Mouse (Mus musculus) liver, embryonic 16.5 days (tissue): ENCODE results near the gene Masp2. TPM values are rescaled to one million over a fixed set of nuclear protein-coding genes. Genes with fewer than 3 reads are reported as not detected.

Experiments used
- ATAC-seq: fragments of 200-750 bp; cut with Nextera tagmentation; 2 replicates; pipeline ENCODE4 v1.8.0; 2017; ENCODE audit warnings: low read depth, mild to moderate bottlenecking, moderate number of reproducible peaks, moderate library complexity
- H3K27ac ChIP-seq: fragments of 300-500 bp; sonication (generic); 2 replicates; pipeline ENCODE4 v1.5.1; 2014; ENCODE audit warnings: mild to moderate bottlenecking, low read length
- H3K27me3 ChIP-seq: fragments of 300-500 bp; sonication (generic); 2 replicates; pipeline ENCODE4 v1.6.1; 2014; ENCODE audit warnings: low read depth, low read length, mixed read lengths; ENCODE audit not compliant: control insufficient read depth, insufficient read depth
- H3K36me3 ChIP-seq: fragments of 300-500 bp; sonication (generic); 2 replicates; pipeline ENCODE4 v1.6.1; 2014; ENCODE audit warnings: mild to moderate bottlenecking; ENCODE audit not compliant: control insufficient read depth, insufficient read depth
- H3K4me1 ChIP-seq: fragments of 300-500 bp; sonication (generic); 2 replicates; pipeline ENCODE4 v1.6.1; 2014; ENCODE audit warnings: low read depth, low read length, mixed read lengths; ENCODE audit not compliant: control insufficient read depth
- H3K4me2 ChIP-seq: fragments of 300-500 bp; sonication (generic); 2 replicates; pipeline ENCODE4 v1.6.1; 2014; ENCODE audit warnings: low read depth, low read length, mixed read lengths
- H3K4me3 ChIP-seq: fragments of 300-500 bp; sonication (generic); 2 replicates; pipeline ENCODE4 v1.5.1; 2014; ENCODE audit warnings: low read depth, mild to moderate bottlenecking, low read length
- H3K9ac ChIP-seq: fragments of 300-500 bp; sonication (generic); 2 replicates; pipeline ENCODE4 v1.6.1; 2014; ENCODE audit warnings: low read depth, low read length
- H3K9me3 ChIP-seq: fragments of 300-500 bp; sonication (generic); replicated peaks from 2 replicates; pipeline ENCODE4 v1.6.1; 2016; ENCODE audit warnings: low read length; ENCODE audit not compliant: control insufficient read depth
- WGBS: fragments of 180-500 bp; shearing (Covaris S2); extraction: QIAGEN DNeasy Blood & Tissue Kit; methylation state at CpG from one replicate; pipeline ENCODE4 v1.1.7; 2014; ENCODE audit not compliant: insufficient replicate concordance; 5-methylcytosine and 5-hydroxymethylcytosine counted together
- polyA plus RNA-seq: library from polyadenylated mRNA; unstranded; fragments of >200 nt; fragmentation: Nextera tagmentation; extraction: Ambion mirVana; gene quantifications from 2 replicates; pipeline ENCODE4 v1.2.1, GENCODE M21; 2015

Gene Masp2
- polyA plus RNA-seq, 1 experiment from 2014 or later: 65.9 TPM

GRCm38 (mm10) chr4:148638302-148638701, 35.9 kb downstream of the Masp2 start:
- 27% methylated on average over 9 of the region's 9 CpGs for WGBS
- ATAC-seq: no peak
- no peak overlapping the region for H3K4me2 ChIP-seq
- no peaks in the 10 kb centered on the region; the same call in 1 of the 2 replicates for H3K4me1 ChIP-seq
- no peaks in the 10 kb centered on the region for H3K9me3 ChIP-seq
- no peak overlapping the region for H3K4me3 ChIP-seq
- no peaks in the 10 kb centered on the region for H3K27me3 ChIP-seq
- H3K27ac ChIP-seq: no peak overlapping the region
- H3K36me3 ChIP-seq: no peaks in the 10 kb centered on the region
- H3K9ac ChIP-seq: no peak overlapping the region

- peaks cover 6% of the 10 kb centered on the region for H3K4me1 ChIP-seq
- no peaks in the 10 kb centered on the region for H3K27me3 ChIP-seq
- no peak overlapping the region for H3K4me3 ChIP-seq
- H3K27ac ChIP-seq: no peak overlapping the region
- no peaks in the 10 kb centered on the region for H3K36me3 ChIP-seq
- H3K9ac ChIP-seq: no peak overlapping the region
- 55% methylated on average over 2 of the region's 2 CpGs for whole genome bisulfite sequencing
- no peak overlapping the region for H3K4me2 ChIP-seq
- ATAC-seq: no peak
- H3K9me3 ChIP-seq: no peaks in the 10 kb centered on the region
Measured at GRCm38 (mm10) chr4:148639455-148639854, 37.1 kb downstream of the Masp2 start.

- Histone ChIP-seq H3K9ac (no peak overlapping the region), H3K4me2 (no peak overlapping the region), H3K4me1 (peaks cover 6% of the 10 kb centered on the region), H3K36me3 (no peaks in the 10 kb centered on the region), H3K27ac (no peak overlapping the region; the same call in 1 of the 2 replicates), H3K4me3 (no peak overlapping the region), H3K27me3 (no peaks in the 10 kb centered on the region), H3K9me3 (no peaks in the 10 kb centered on the region)
- 56% methylated on average over 5 of the region's 5 CpGs for WGBS
- ATAC-seq: peak; percentile 69
Measured at GRCm38 (mm10) chr4:148641121-148641520, 38.8 kb downstream of the Masp2 start.

GRCm38 (mm10) chr4:148643291-148644156, 41.2 kb downstream of the Masp2 start, which contains the start of gene Gm572:
TSS of gene Gm572 (plus strand) at chr4:148643317.
- Histone ChIP-seq H3K9ac (no peak within 1 kb of the TSS), H3K4me2 (peak within 1 kb of the TSS; percentile 40), H3K4me3 (0 out of 2 replicates have a peak within 1 kb of the TSS, but pooled peaks have one; percentile 14), H3K27ac (no peak within 1 kb of the TSS), H3K4me1 (peaks cover 6% of the 10 kb centered on the region), H3K9me3 (no peaks in the 10 kb centered on the region), H3K36me3 (no peaks in the 10 kb centered on the region), H3K27me3 (no peaks in the 10 kb centered on the region)
- ATAC-seq: peak; percentile 17; the same call in 1 of the 2 replicates
- WGBS: 37% methylated on average over 15 of the region's 15 CpGs

GRCm38 (mm10) chr4:148644157-148644511, 41.8 kb downstream of the Masp2 start:
- ATAC-seq: peak; percentile 26
- no peaks in the 10 kb centered on the region for H3K36me3 ChIP-seq
- 0 out of 2 replicates have a peak overlapping the region, but pooled peaks have one; percentile 14 for H3K4me3 ChIP-seq
- no peak overlapping the region for H3K9ac ChIP-seq
- peak overlapping the region; percentile 40 for H3K4me2 ChIP-seq
- H3K27ac ChIP-seq: no peak overlapping the region
- no peaks in the 10 kb centered on the region for H3K9me3 ChIP-seq
- H3K27me3 ChIP-seq: no peaks in the 10 kb centered on the region
- H3K4me1 ChIP-seq: peaks cover 6% of the 10 kb centered on the region
- WGBS: 3% methylated on average over 9 of the region's 9 CpGs

- H3K4me2 ChIP-seq: no peak overlapping the region
- WGBS: 61% methylated on average over 6 of the region's 6 CpGs
- H3K27me3 ChIP-seq: no peaks in the 10 kb centered on the region
- H3K36me3 ChIP-seq: no peaks in the 10 kb centered on the region
- ATAC-seq: no peak
- no peak overlapping the region for H3K4me3 ChIP-seq
- H3K9ac ChIP-seq: no peak overlapping the region
- H3K4me1 ChIP-seq: peaks cover 6% of the 10 kb centered on the region
- H3K27ac ChIP-seq: no peak overlapping the region
- H3K9me3 ChIP-seq: no peaks in the 10 kb centered on the region
Measured at GRCm38 (mm10) chr4:148644926-148645325, 42.6 kb downstream of the Masp2 start.

- H3K4me3 ChIP-seq: no peak overlapping the region
- no peak overlapping the region for H3K4me2 ChIP-seq
- peaks cover 6% of the 10 kb centered on the region for H3K4me1 ChIP-seq
- H3K9ac ChIP-seq: no peak overlapping the region
- H3K9me3 ChIP-seq: no peaks in the 10 kb centered on the region
- H3K36me3 ChIP-seq: no peaks in the 10 kb centered on the region
- ATAC-seq: no peak
- 53% methylated on average over 11 of the region's 11 CpGs for WGBS
- no peak overlapping the region for H3K27ac ChIP-seq
- H3K27me3 ChIP-seq: no peaks in the 10 kb centered on the region
Measured at GRCm38 (mm10) chr4:148646616-148647015, 44.3 kb downstream of the Masp2 start.

GRCm38 (mm10) chr4:148649309-148649708, 47.0 kb downstream of the Masp2 start:
- H3K27me3 ChIP-seq: no peaks in the 10 kb centered on the region
- WGBS: 37% methylated on average over 3 of the region's 3 CpGs
- H3K4me3 ChIP-seq: no peak overlapping the region
- H3K4me1 ChIP-seq: no peaks in the 10 kb centered on the region
- ATAC-seq: no peak
- H3K9ac ChIP-seq: no peak overlapping the region
- no peak overlapping the region for H3K27ac ChIP-seq
- H3K4me2 ChIP-seq: no peak overlapping the region
- no peaks in the 10 kb centered on the region for H3K36me3 ChIP-seq
- H3K9me3 ChIP-seq: no peaks in the 10 kb centered on the region

- Histone ChIP-seq H3K4me3 (no peak overlapping the region), H3K27ac (no peak overlapping the region), H3K4me1 (no peaks in the 10 kb centered on the region), H3K4me2 (no peak overlapping the region), H3K9ac (no peak overlapping the region), H3K27me3 (no peaks in the 10 kb centered on the region), H3K36me3 (no peaks in the 10 kb centered on the region), H3K9me3 (no peaks in the 10 kb centered on the region)
- ATAC-seq: no peak
- WGBS: 63% methylated on average over 9 of the region's 9 CpGs
Measured at GRCm38 (mm10) chr4:148651045-148651444, 48.7 kb downstream of the Masp2 start.
